Mouse (Mus musculus): ENCODE data around the gene D11Wsu47e. TPM values are rescaled to one million over a fixed set of nuclear protein-coding genes. Genes with fewer than 3 reads are reported as not detected.
A peak's percentile ranks its signal among the peaks of the same experiment; 100 is the strongest.

Gene D11Wsu47e
- total RNA-seq, 1 experiment, result 38.5 TPM

- no peaks in the 10 kb centered on the region for H3K9me3 ChIP-seq (ENCODE audit: control insufficient read depth, insufficient read depth, low read depth, low read length)
- H3K4me3 ChIP-seq (ENCODE audit: insufficient read depth in 1 of 2, low read depth in 1 of 2, low read length in 2 of 2, poor library complexity in 1 of 2, severe bottlenecking in 1 of 2), result no peak overlapping the region
- peaks cover 5% of the 10 kb centered on the region; the same call in 1 of the 2 replicates for H3K36me3 ChIP-seq (ENCODE audit: control insufficient read depth, insufficient read depth, low read length, poor library complexity, severe bottlenecking)
- DNase-seq (ENCODE audit: low read depth, low spot score), result peak; percentile 78
- peak overlapping the region; percentile 67; the same call in 1 of the 2 replicates for H3K9ac ChIP-seq (ENCODE audit: insufficient read depth, low read depth, low read length, poor library complexity, severe bottlenecking)
- H3K27ac ChIP-seq (ENCODE audit: insufficient read depth, low read depth, low read length, poor library complexity, severe bottlenecking), result no peak overlapping the region
- H3K4me1 ChIP-seq (ENCODE audit: control insufficient read depth in 2 of 2, insufficient read depth in 2 of 2, low read length in 2 of 2, poor library complexity in 1 of 2), result peaks cover 5 to 11% of the 10 kb centered on the region in 2 experiments; a peak in 2 of 4 replicates
- in situ Hi-C loops (cut with MboI; ENCODE audit: low sequenced_read_pairs in 2 of 2, unreplicated experiment in 2 of 2), result loop anchor here (5.0 to 25.0 kb wide), 2 partner anchors 164 to 461 kb away; no protein-coding TSS in a partner anchor
- no peak for TF ChIP-seq MAFK (IDR thresholded peaks at IDR 0.05; ENCODE audit: insufficient read depth, low read depth, low read length)
- TF ChIP-seq HCFC1 (IDR thresholded peaks at IDR 0.05; ENCODE audit: borderline replicate concordance, insufficient read depth, low read length), result 0 out of 2 replicates have a peak, but pooled peaks have one; percentile 40
Observed at GRCm38 (mm10) chr11:113648152-113648551, 36.1 kb upstream of the D11Wsu47e start.

GRCm38 (mm10) chr11:113648690-113649352 lies 35.4 kb upstream of the D11Wsu47e start, which contains the start of gene Cog1:
Cog1 (plus strand) TSS chr11:113649169.
- in situ Hi-C loops (cut with MboI; ENCODE audit: low sequenced_read_pairs in 2 of 2, unreplicated experiment in 2 of 2), result loop anchor here (5.0 to 25.0 kb wide), 2 partner anchors 163 to 462 kb away; no protein-coding TSS in a partner anchor
- TF ChIP-seq CHD2 (IDR thresholded peaks at IDR 0.05; ENCODE audit: low read depth, low read length) (no peak), MAFK (IDR thresholded peaks at IDR 0.05; ENCODE audit: insufficient read depth, low read depth, low read length) (no peak), ZC3H11A (IDR thresholded peaks at IDR 0.05; ENCODE audit: borderline replicate concordance, low read depth, low read length) (no peak), ZNF384 (IDR thresholded peaks at IDR 0.05; ENCODE audit: low read depth, low read length) (no peak), HCFC1 (IDR thresholded peaks at IDR 0.05; ENCODE audit: borderline replicate concordance, insufficient read depth, low read length) (no peak)
- peak within 1 kb of the TSS; percentile 96 for H3K9ac ChIP-seq (ENCODE audit: insufficient read depth, low read depth, low read length, poor library complexity, severe bottlenecking)
- H3K27ac ChIP-seq (ENCODE audit: insufficient read depth, low read depth, low read length, poor library complexity, severe bottlenecking), result no peak within 1 kb of the TSS; the same call in 1 of the 2 replicates
- no peak for DNase-seq (ENCODE audit: low read depth, low spot score)
- no peaks in the 10 kb centered on the region for H3K9me3 ChIP-seq (ENCODE audit: control insufficient read depth, insufficient read depth, low read depth, low read length)
- H3K4me3 ChIP-seq (ENCODE audit: insufficient read depth in 1 of 2, low read depth in 1 of 2, low read length in 2 of 2, poor library complexity in 1 of 2, severe bottlenecking in 1 of 2), result peak within 1 kb of the TSS; percentile 80 to 100
- peaks cover 9% of the 10 kb centered on the region for H3K36me3 ChIP-seq (ENCODE audit: control insufficient read depth, insufficient read depth, low read length, poor library complexity, severe bottlenecking)
- peaks cover 5 to 11% of the 10 kb centered on the region in 2 experiments; a peak in 2 of 4 replicates for H3K4me1 ChIP-seq (ENCODE audit: control insufficient read depth in 2 of 2, insufficient read depth in 2 of 2, low read length in 2 of 2, poor library complexity in 1 of 2)

GRCm38 (mm10) chr11:113649353-113650210 lies 34.6 kb upstream of the D11Wsu47e start, which contains the start of gene Slc39a11:
Slc39a11 (minus strand) TSS chr11:113650079.
- Histone ChIP-seq H3K27ac (ENCODE audit: insufficient read depth, low read depth, low read length, poor library complexity, severe bottlenecking) (no peak within 1 kb of the TSS; the same call in 1 of the 2 replicates), H3K4me3 (ENCODE audit: insufficient read depth in 1 of 2, low read depth in 1 of 2, low read length in 2 of 2, poor library complexity in 1 of 2, severe bottlenecking in 1 of 2) (peak within 1 kb of the TSS; percentile 80 to 100), H3K9me3 (ENCODE audit: control insufficient read depth, insufficient read depth, low read depth, low read length) (no peaks in the 10 kb centered on the region), H3K9ac (ENCODE audit: insufficient read depth, low read depth, low read length, poor library complexity, severe bottlenecking) (peak within 1 kb of the TSS; percentile 96), H3K36me3 (ENCODE audit: control insufficient read depth, insufficient read depth, low read length, poor library complexity, severe bottlenecking) (peaks cover 11% of the 10 kb centered on the region), H3K4me1 (ENCODE audit: control insufficient read depth in 2 of 2, insufficient read depth in 2 of 2, low read length in 2 of 2, poor library complexity in 1 of 2) (peaks cover 5 to 11% of the 10 kb centered on the region in 2 experiments; a peak in 2 of 4 replicates)
- DNase-seq (ENCODE audit: low read depth, low spot score), result peak; percentile 45
- TF ChIP-seq HCFC1 (IDR thresholded peaks at IDR 0.05; ENCODE audit: borderline replicate concordance, insufficient read depth, low read length) (peak; percentile 74; the same call in 1 of the 2 replicates), MAFK (IDR thresholded peaks at IDR 0.05; ENCODE audit: insufficient read depth, low read depth, low read length) (no peak), ZC3H11A (IDR thresholded peaks at IDR 0.05; ENCODE audit: borderline replicate concordance, low read depth, low read length) (no peak), CHD2 (IDR thresholded peaks at IDR 0.05; ENCODE audit: low read depth, low read length) (no peak), ZNF384 (IDR thresholded peaks at IDR 0.05; ENCODE audit: low read depth, low read length) (no peak)
- in situ Hi-C loops (cut with MboI; ENCODE audit: low sequenced_read_pairs in 2 of 2, unreplicated experiment in 2 of 2), result loop anchor here (5.0 to 25.0 kb wide), 2 partner anchors 163 to 462 kb away; no protein-coding TSS in a partner anchor

- H3K27ac ChIP-seq (ENCODE audit: insufficient read depth, low read depth, low read length, poor library complexity, severe bottlenecking), result no peak overlapping the region
- no peak for TF ChIP-seq MAFK (IDR thresholded peaks at IDR 0.05; ENCODE audit: insufficient read depth, low read depth, low read length)
- TF ChIP-seq ZNF384 (IDR thresholded peaks at IDR 0.05; ENCODE audit: low read depth, low read length), result no peak
- no peak for TF ChIP-seq HCFC1 (IDR thresholded peaks at IDR 0.05; ENCODE audit: borderline replicate concordance, insufficient read depth, low read length)
- TF ChIP-seq ZC3H11A (IDR thresholded peaks at IDR 0.05; ENCODE audit: borderline replicate concordance, low read depth, low read length), result no peak
- no peaks in the 10 kb centered on the region for H3K9me3 ChIP-seq (ENCODE audit: control insufficient read depth, insufficient read depth, low read depth, low read length)
- 0 out of 4 replicates have a peak overlapping the region, but pooled peaks of 1 of the 2 experiments have one; percentile 8 for H3K4me3 ChIP-seq (ENCODE audit: insufficient read depth in 1 of 2, low read depth in 1 of 2, low read length in 2 of 2, poor library complexity in 1 of 2, severe bottlenecking in 1 of 2)
- H3K9ac ChIP-seq (ENCODE audit: insufficient read depth, low read depth, low read length, poor library complexity, severe bottlenecking), result no peak overlapping the region
- peaks cover 23% of the 10 kb centered on the region for H3K36me3 ChIP-seq (ENCODE audit: control insufficient read depth, insufficient read depth, low read length, poor library complexity, severe bottlenecking)
- no peak for DNase-seq (ENCODE audit: low read depth, low spot score)
- H3K4me1 ChIP-seq (ENCODE audit: control insufficient read depth in 2 of 2, insufficient read depth in 2 of 2, low read length in 2 of 2, poor library complexity in 1 of 2), result peaks cover 5 to 11% of the 10 kb centered on the region in 2 experiments; a peak in 2 of 4 replicates
- in situ Hi-C loops (cut with MboI; ENCODE audit: low sequenced_read_pairs in 2 of 2, unreplicated experiment in 2 of 2), result no loop called here
Observed at GRCm38 (mm10) chr11:113651206-113651906, 32.9 kb upstream of the D11Wsu47e start.

Data from ES-E14 (cell line).